Mouse (Mus musculus): Measurements from ENCODE around the gene Dpp9. TPM values are rescaled to one million over a fixed set of nuclear protein-coding genes. Genes with fewer than 3 reads are reported as not detected.

The Dpp9 gene
- total RNA-seq, 2 experiments from 2014 or later: 35.6 to 41.6 TPM

GRCm38 (mm10) chr17:56185281-56186141 lies 33.2 kb downstream of the Dpp9 start:
- DNase-seq (ENCODE audit: low spot score): peak; percentile 64

GRCm38 (mm10) chr17:56183658-56184103 lies 35.0 kb downstream of the Dpp9 start, which contains the start of gene Mydgf:
Gene Mydgf (minus strand): TSS chr17:56183920.
- peak; percentile 97 for DNase-seq (ENCODE audit: low spot score)

- peak; percentile 13 for DNase-seq (ENCODE audit: low spot score)
Measured at GRCm38 (mm10) chr17:56182975-56183657, 35.6 kb downstream of the Dpp9 start.

- no peak for DNase-seq (ENCODE audit: low spot score)
Measured at GRCm38 (mm10) chr17:56175416-56175815, 43.3 kb downstream of the Dpp9 start.

- no peak for DNase-seq (ENCODE audit: low spot score)
Measured at GRCm38 (mm10) chr17:56173401-56174046, 45.2 kb downstream of the Dpp9 start.

- no peak for DNase-seq (ENCODE audit: low spot score)
Measured at GRCm38 (mm10) chr17:56171881-56172280, 46.8 kb downstream of the Dpp9 start.

GRCm38 (mm10) chr17:56171456-56171855 lies 47.2 kb downstream of the Dpp9 start:
- DNase-seq (ENCODE audit: low spot score): no peak

GRCm38 (mm10) chr17:56170636-56171035 lies 48.1 kb downstream of the Dpp9 start:
- no peak for DNase-seq (ENCODE audit: low spot score)

- DNase-seq (ENCODE audit: low spot score): no peak
Measured at GRCm38 (mm10) chr17:56169830-56170229, 48.9 kb downstream of the Dpp9 start.

GRCm38 (mm10) chr17:56165671-56166070 lies 53.0 kb downstream of the Dpp9 start:
- DNase-seq (ENCODE audit: low spot score): no peak

- DNase-seq (ENCODE audit: low spot score): no peak
Measured at GRCm38 (mm10) chr17:56164510-56164909, 54.2 kb downstream of the Dpp9 start.

GRCm38 (mm10) chr17:56163523-56164102 lies 55.1 kb downstream of the Dpp9 start:
- no peak for DNase-seq (ENCODE audit: low spot score)

GRCm38 (mm10) chr17:56162231-56162774 lies 56.4 kb downstream of the Dpp9 start, which contains the start of gene Tnfaip8l1:
Gene Tnfaip8l1 (plus strand): TSS chr17:56162477.
- peak; percentile 94 for DNase-seq (ENCODE audit: low spot score)

GRCm38 (mm10) chr17:56159729-56160128 lies 59.0 kb downstream of the Dpp9 start:
- peak; percentile 57 for DNase-seq (ENCODE audit: low spot score)

- DNase-seq (ENCODE audit: low spot score): peak; percentile 52
Measured at GRCm38 (mm10) chr17:56153643-56154042, 65.1 kb downstream of the Dpp9 start.

GRCm38 (mm10) chr17:56149897-56150296 lies 68.8 kb downstream of the Dpp9 start:
- no peak for DNase-seq (ENCODE audit: low spot score)

GRCm38 (mm10) chr17:56148790-56149618 lies 69.7 kb downstream of the Dpp9 start:
- no peak for DNase-seq (ENCODE audit: low spot score)

GRCm38 (mm10) chr17:56148280-56148679 lies 70.4 kb downstream of the Dpp9 start:
- no peak for DNase-seq (ENCODE audit: low spot score)

- no peak for DNase-seq (ENCODE audit: low spot score)
Measured at GRCm38 (mm10) chr17:56147420-56147819, 71.3 kb downstream of the Dpp9 start.

- DNase-seq (ENCODE audit: low spot score): no peak
Measured at GRCm38 (mm10) chr17:56146131-56146530, 72.6 kb downstream of the Dpp9 start.
